Mouse (Mus musculus) hindbrain, embryonic 16.5 days (tissue): ENCODE data around the gene Sh3gl2. TPM values are rescaled to one million over a fixed set of nuclear protein-coding genes. Genes with fewer than 3 reads are reported as not detected.
A peak's percentile ranks its signal among the peaks of the same experiment; 100 is the strongest.

Experiments
- ATAC-seq: fragments of 200-750 bp; cut with Nextera tagmentation; 2 replicates; pipeline ENCODE4 v1.8.0; 2017; ENCODE audit warnings: moderate TSS enrichment, moderate library complexity
- H3K27ac ChIP-seq: fragments of 300-500 bp; sonication (generic); 2 replicates; pipeline ENCODE4 v1.5.1; 2014; ENCODE audit warnings: low read depth, mild to moderate bottlenecking, control low read depth, low read length, moderate library complexity
- H3K27me3 ChIP-seq: fragments of 300-500 bp; sonication (generic); replicated peaks from 2 replicates; pipeline ENCODE4 v1.6.1; 2014; ENCODE audit warnings: low read length; ENCODE audit not compliant: control insufficient read depth, insufficient read depth
- H3K36me3 ChIP-seq: fragments of 300-500 bp; sonication (generic); 2 replicates; pipeline ENCODE4 v1.6.1; 2014; ENCODE audit warnings: mild to moderate bottlenecking, low read length, moderate library complexity, mixed read lengths; ENCODE audit not compliant: control insufficient read depth, insufficient read depth
- H3K4me1 ChIP-seq: fragments of 300-500 bp; sonication (generic); 2 replicates; pipeline ENCODE4 v1.6.1; 2014; ENCODE audit warnings: low read depth, low read length; ENCODE audit not compliant: control insufficient read depth, insufficient read depth
- H3K4me2 ChIP-seq: fragments of 300-500 bp; sonication (generic); 2 replicates; pipeline ENCODE4 v1.6.1; 2014; ENCODE audit warnings: mild to moderate bottlenecking, low read length, control low read depth, moderate library complexity
- H3K4me3 ChIP-seq: fragments of 300-500 bp; sonication (generic); 2 replicates; pipeline ENCODE4 v1.5.1; 2014; ENCODE audit warnings: mild to moderate bottlenecking, low read length, control low read depth, moderate library complexity
- H3K9ac ChIP-seq: fragments of 300-500 bp; sonication (generic); 2 replicates; pipeline ENCODE4 v1.6.1; 2014; ENCODE audit warnings: low read depth, mild to moderate bottlenecking, control low read depth, low read length, moderate library complexity
- H3K9me3 ChIP-seq: fragments of 300-500 bp; sonication (generic); 2 replicates; pipeline ENCODE4 v1.6.1; 2014; ENCODE audit warnings: mild to moderate bottlenecking, low read length, moderate library complexity; ENCODE audit not compliant: control insufficient read depth
- WGBS: fragments of 180-500 bp; shearing (Covaris S2); extraction: QIAGEN DNeasy Blood & Tissue Kit; methylation state at CpG from one replicate; pipeline ENCODE4 v1.1.7; 2014; 5-methylcytosine and 5-hydroxymethylcytosine counted together
- polyA plus RNA-seq: library from polyadenylated mRNA; unstranded; fragments of >200 nt; fragmentation: Nextera tagmentation; extraction: Ambion mirVana; gene quantifications from 2 replicates; pipeline ENCODE4 v1.2.1, GENCODE M21; 2015

Sh3gl2 gene
- polyA plus RNA-seq, 1 experiment from 2014 or later, result 138 TPM

GRCm38 (mm10) chr4:85483586-85483985 is 278.7 kb downstream of the Sh3gl2 start:
- H3K4me2 ChIP-seq, result no peak overlapping the region
- no peaks in the 10 kb centered on the region for H3K4me1 ChIP-seq
- H3K27me3 ChIP-seq, result no peaks in the 10 kb centered on the region
- H3K9ac ChIP-seq, result no peak overlapping the region
- ATAC-seq, result no peak
- 90% methylated on average over 6 of the region's 6 CpGs for WGBS
- no peaks in the 10 kb centered on the region for H3K9me3 ChIP-seq
- no peak overlapping the region for H3K4me3 ChIP-seq
- H3K27ac ChIP-seq, result no peak overlapping the region
- no peaks in the 10 kb centered on the region for H3K36me3 ChIP-seq

- Histone ChIP-seq H3K4me1 (no peaks in the 10 kb centered on the region), H3K4me3 (no peak overlapping the region), H3K9me3 (no peaks in the 10 kb centered on the region), H3K4me2 (peak overlapping the region; percentile 18; the same call in 1 of the 2 replicates), H3K9ac (no peak overlapping the region), H3K27me3 (no peaks in the 10 kb centered on the region), H3K36me3 (no peaks in the 10 kb centered on the region), H3K27ac (no peak overlapping the region)
- WGBS, result 33% methylated on average over 10 of the region's 10 CpGs
- ATAC-seq, result peak; percentile 87
These were observed 281.5 kb downstream of the Sh3gl2 start for GRCm38 (mm10) chr4:85486316-85486946.

- H3K9ac ChIP-seq, result no peak overlapping the region
- H3K27ac ChIP-seq, result no peak overlapping the region
- no peak overlapping the region for H3K4me2 ChIP-seq
- 77% methylated on average over 3 of the region's 3 CpGs for WGBS
- H3K4me1 ChIP-seq, result no peaks in the 10 kb centered on the region
- H3K27me3 ChIP-seq, result no peaks in the 10 kb centered on the region
- no peak for ATAC-seq
- no peaks in the 10 kb centered on the region for H3K9me3 ChIP-seq
- no peak overlapping the region for H3K4me3 ChIP-seq
- H3K36me3 ChIP-seq, result no peaks in the 10 kb centered on the region
These were observed 300.8 kb downstream of the Sh3gl2 start for GRCm38 (mm10) chr4:85505718-85506117.

GRCm38 (mm10) chr4:85506976-85507375 is 302.1 kb downstream of the Sh3gl2 start:
- WGBS, result 75% methylated on average over 2 of the region's 2 CpGs
- Histone ChIP-seq H3K4me3 (no peak overlapping the region), H3K27me3 (no peaks in the 10 kb centered on the region)

GRCm38 (mm10) chr4:85507491-85507890 is 302.6 kb downstream of the Sh3gl2 start:
- H3K4me3 ChIP-seq, result no peak overlapping the region
- H3K4me1 ChIP-seq, result no peaks in the 10 kb centered on the region
- 82% methylated on average over 5 of the region's 5 CpGs for WGBS
- H3K9ac ChIP-seq, result no peak overlapping the region
- H3K27me3 ChIP-seq, result no peaks in the 10 kb centered on the region
- no peak for ATAC-seq
- H3K9me3 ChIP-seq, result no peaks in the 10 kb centered on the region
- no peak overlapping the region for H3K27ac ChIP-seq
- H3K4me2 ChIP-seq, result no peak overlapping the region
- H3K36me3 ChIP-seq, result no peaks in the 10 kb centered on the region

More at GRCm38 (mm10) chr4:85506976-85507375, 302.1 kb downstream of the Sh3gl2 start:
- ATAC-seq, result no peak
- no peaks in the 10 kb centered on the region for H3K9me3 ChIP-seq
- H3K4me1 ChIP-seq, result no peaks in the 10 kb centered on the region
- H3K4me2 ChIP-seq, result no peak overlapping the region
- H3K36me3 ChIP-seq, result no peaks in the 10 kb centered on the region
- no peak overlapping the region for H3K27ac ChIP-seq
- no peak overlapping the region for H3K9ac ChIP-seq

- no peak overlapping the region for H3K9ac ChIP-seq
- H3K4me3 ChIP-seq, result peak overlapping the region; percentile 57
- H3K27me3 ChIP-seq, result no peaks in the 10 kb centered on the region
- no peak overlapping the region for H3K27ac ChIP-seq
- WGBS, result 34% methylated on average over 7 of the region's 7 CpGs
- H3K36me3 ChIP-seq, result no peaks in the 10 kb centered on the region
- no peak for ATAC-seq
- H3K4me2 ChIP-seq, result peak overlapping the region; percentile 99
- H3K4me1 ChIP-seq, result peaks cover 12% of the 10 kb centered on the region
- H3K9me3 ChIP-seq, result no peaks in the 10 kb centered on the region
These were observed 308.4 kb downstream of the Sh3gl2 start for GRCm38 (mm10) chr4:85513288-85513687.

GRCm38 (mm10) chr4:85513792-85514191 is 308.9 kb downstream of the Sh3gl2 start, which contains the start of gene Adamtsl1:
Gene Adamtsl1 (plus strand): TSS chr4:85514172.
- ATAC-seq, result peak; percentile 52; the same call in 1 of the 2 replicates
- H3K27me3 ChIP-seq, result no peaks in the 10 kb centered on the region

GRCm38 (mm10) chr4:85514205-85514681 is 309.3 kb downstream of the Sh3gl2 start:
- WGBS, result under 1% methylated on average over 28 of the region's 33 CpGs
- no peak overlapping the region for H3K27ac ChIP-seq
- ATAC-seq, result peak; percentile 94
- no peaks in the 10 kb centered on the region for H3K9me3 ChIP-seq
- peak overlapping the region; percentile 57 for H3K4me3 ChIP-seq
- H3K9ac ChIP-seq, result peak overlapping the region; percentile 76
- peak overlapping the region; percentile 99 for H3K4me2 ChIP-seq
- peaks cover 12% of the 10 kb centered on the region for H3K4me1 ChIP-seq
- H3K36me3 ChIP-seq, result no peaks in the 10 kb centered on the region
- H3K27me3 ChIP-seq, result no peaks in the 10 kb centered on the region

More at GRCm38 (mm10) chr4:85513792-85514191, 308.9 kb downstream of the Sh3gl2 start, which contains the start of gene Adamtsl1:
- Histone ChIP-seq H3K4me1 (peaks cover 12% of the 10 kb centered on the region), H3K36me3 (no peaks in the 10 kb centered on the region), H3K4me2 (peak within 1 kb of the TSS; percentile 99), H3K27ac (no peak within 1 kb of the TSS), H3K9ac (peak within 1 kb of the TSS; percentile 76), H3K4me3 (peak within 1 kb of the TSS; percentile 57), H3K9me3 (no peaks in the 10 kb centered on the region)
- 2% methylated on average over 9 of the region's 9 CpGs for WGBS

GRCm38 (mm10) chr4:85526966-85527566 is 322.1 kb downstream of the Sh3gl2 start:
- no peaks in the 10 kb centered on the region for H3K4me1 ChIP-seq
- H3K4me2 ChIP-seq, result no peak overlapping the region
- H3K27me3 ChIP-seq, result no peaks in the 10 kb centered on the region
- no peaks in the 10 kb centered on the region for H3K9me3 ChIP-seq
- 82% methylated on average over 7 of the region's 7 CpGs for WGBS
- H3K9ac ChIP-seq, result no peak overlapping the region
- ATAC-seq, result no peak
- no peak overlapping the region for H3K4me3 ChIP-seq
- no peaks in the 10 kb centered on the region for H3K36me3 ChIP-seq
- H3K27ac ChIP-seq, result no peak overlapping the region
